Mouse (Mus musculus) hindbrain, embryonic 16.5 days (tissue): ENCODE results near the gene Prss42. TPM values are rescaled to one million over a fixed set of nuclear protein-coding genes. Genes with fewer than 3 reads are reported as not detected.
A peak's percentile ranks its signal among the peaks of the same experiment; 100 is the strongest.

ENCODE experiments used
- ATAC-seq: fragments of 200-750 bp; cut with Nextera tagmentation; 2 replicates; pipeline ENCODE4 v1.8.0; 2017; ENCODE audit warnings: moderate TSS enrichment, moderate library complexity
- H3K27ac ChIP-seq: fragments of 300-500 bp; sonication (generic); 2 replicates; pipeline ENCODE4 v1.5.1; 2014; ENCODE audit warnings: low read depth, mild to moderate bottlenecking, control low read depth, low read length, moderate library complexity
- H3K27me3 ChIP-seq: fragments of 300-500 bp; sonication (generic); replicated peaks from 2 replicates; pipeline ENCODE4 v1.6.1; 2014; ENCODE audit warnings: low read length; ENCODE audit not compliant: control insufficient read depth, insufficient read depth
- H3K36me3 ChIP-seq: fragments of 300-500 bp; sonication (generic); 2 replicates; pipeline ENCODE4 v1.6.1; 2014; ENCODE audit warnings: mild to moderate bottlenecking, low read length, moderate library complexity, mixed read lengths; ENCODE audit not compliant: control insufficient read depth, insufficient read depth
- H3K4me1 ChIP-seq: fragments of 300-500 bp; sonication (generic); 2 replicates; pipeline ENCODE4 v1.6.1; 2014; ENCODE audit warnings: low read depth, low read length; ENCODE audit not compliant: control insufficient read depth, insufficient read depth
- H3K4me2 ChIP-seq: fragments of 300-500 bp; sonication (generic); 2 replicates; pipeline ENCODE4 v1.6.1; 2014; ENCODE audit warnings: mild to moderate bottlenecking, low read length, control low read depth, moderate library complexity
- H3K4me3 ChIP-seq: fragments of 300-500 bp; sonication (generic); 2 replicates; pipeline ENCODE4 v1.5.1; 2014; ENCODE audit warnings: mild to moderate bottlenecking, low read length, control low read depth, moderate library complexity
- H3K9ac ChIP-seq: fragments of 300-500 bp; sonication (generic); 2 replicates; pipeline ENCODE4 v1.6.1; 2014; ENCODE audit warnings: low read depth, mild to moderate bottlenecking, control low read depth, low read length, moderate library complexity
- H3K9me3 ChIP-seq: fragments of 300-500 bp; sonication (generic); 2 replicates; pipeline ENCODE4 v1.6.1; 2014; ENCODE audit warnings: mild to moderate bottlenecking, low read length, moderate library complexity; ENCODE audit not compliant: control insufficient read depth
- WGBS: fragments of 180-500 bp; shearing (Covaris S2); extraction: QIAGEN DNeasy Blood & Tissue Kit; methylation state at CpG from one replicate; pipeline ENCODE4 v1.1.7; 2014; 5-methylcytosine and 5-hydroxymethylcytosine counted together
- polyA plus RNA-seq: library from polyadenylated mRNA; unstranded; fragments of >200 nt; fragmentation: Nextera tagmentation; extraction: Ambion mirVana; gene quantifications from 2 replicates; pipeline ENCODE4 v1.2.1, GENCODE M21; 2015

Gene Prss42
- polyA plus RNA-seq, 1 experiment from 2014 or later: not detected

GRCm38 (mm10) chr9:110760886-110761285 is 37.1 kb upstream of the Prss42 start:
- WGBS: 83% methylated on average over 8 of the region's 8 CpGs
- H3K36me3 ChIP-seq: no peaks in the 10 kb centered on the region
- ATAC-seq: no peak
- H3K9ac ChIP-seq: no peak overlapping the region
- no peak overlapping the region for H3K4me3 ChIP-seq
- H3K4me2 ChIP-seq: no peak overlapping the region
- H3K4me1 ChIP-seq: no peaks in the 10 kb centered on the region
- no peaks in the 10 kb centered on the region for H3K9me3 ChIP-seq
- H3K27me3 ChIP-seq: no peaks in the 10 kb centered on the region
- no peak overlapping the region for H3K27ac ChIP-seq

- no peaks in the 10 kb centered on the region for H3K36me3 ChIP-seq
- no peak for ATAC-seq
- no peak overlapping the region for H3K9ac ChIP-seq
- no peaks in the 10 kb centered on the region for H3K4me1 ChIP-seq
- H3K27ac ChIP-seq: no peak overlapping the region
- WGBS: 79% methylated on average over 10 of the region's 10 CpGs
- no peak overlapping the region for H3K4me3 ChIP-seq
- no peaks in the 10 kb centered on the region for H3K9me3 ChIP-seq
- H3K27me3 ChIP-seq: no peaks in the 10 kb centered on the region
- H3K4me2 ChIP-seq: no peak overlapping the region
Observed at GRCm38 (mm10) chr9:110762763-110763162, 35.2 kb upstream of the Prss42 start.

- 59% methylated on average over 2 of the region's 2 CpGs for WGBS
- Histone ChIP-seq H3K36me3 (no peaks in the 10 kb centered on the region), H3K9me3 (no peaks in the 10 kb centered on the region), H3K4me3 (no peak overlapping the region), H3K27me3 (no peaks in the 10 kb centered on the region), H3K27ac (no peak overlapping the region), H3K9ac (no peak overlapping the region), H3K4me2 (no peak overlapping the region), H3K4me1 (no peaks in the 10 kb centered on the region)
- ATAC-seq: no peak
Observed at GRCm38 (mm10) chr9:110763405-110763804, 34.6 kb upstream of the Prss42 start.

GRCm38 (mm10) chr9:110772336-110772735 is 25.6 kb upstream of the Prss42 start:
- H3K9ac ChIP-seq: no peak overlapping the region
- no peak for ATAC-seq
- 94% methylated on average over 10 of the region's 10 CpGs for WGBS
- no peaks in the 10 kb centered on the region for H3K27me3 ChIP-seq
- no peak overlapping the region for H3K27ac ChIP-seq
- no peaks in the 10 kb centered on the region for H3K4me1 ChIP-seq
- H3K4me2 ChIP-seq: no peak overlapping the region
- H3K4me3 ChIP-seq: no peak overlapping the region
- no peaks in the 10 kb centered on the region for H3K36me3 ChIP-seq
- no peaks in the 10 kb centered on the region for H3K9me3 ChIP-seq

- ATAC-seq: no peak
- Histone ChIP-seq H3K4me1 (no peaks in the 10 kb centered on the region), H3K4me2 (no peak overlapping the region), H3K27me3 (no peaks in the 10 kb centered on the region), H3K36me3 (no peaks in the 10 kb centered on the region), H3K27ac (no peak overlapping the region), H3K9me3 (no peaks in the 10 kb centered on the region), H3K4me3 (no peak overlapping the region), H3K9ac (peak overlapping the region; percentile 9; the same call in 1 of the 2 replicates)
- WGBS: 74% methylated on average over 15 of the region's 15 CpGs
Observed at GRCm38 (mm10) chr9:110774403-110775268, 23.3 kb upstream of the Prss42 start.

GRCm38 (mm10) chr9:110775269-110776022 is 22.5 kb upstream of the Prss42 start:
- no peak overlapping the region for H3K27ac ChIP-seq
- H3K36me3 ChIP-seq: no peaks in the 10 kb centered on the region
- no peak for ATAC-seq
- H3K9me3 ChIP-seq: no peaks in the 10 kb centered on the region
- no peak overlapping the region for H3K9ac ChIP-seq
- H3K4me1 ChIP-seq: peaks cover 2% of the 10 kb centered on the region; the same call in 1 of the 2 replicates
- 80% methylated on average over 10 of the region's 10 CpGs for WGBS
- no peaks in the 10 kb centered on the region for H3K27me3 ChIP-seq
- H3K4me3 ChIP-seq: no peak overlapping the region
- no peak overlapping the region for H3K4me2 ChIP-seq

- no peaks in the 10 kb centered on the region for H3K27me3 ChIP-seq
- H3K36me3 ChIP-seq: no peaks in the 10 kb centered on the region
- WGBS: 75% methylated on average over 1 of the region's 1 CpGs
- H3K4me1 ChIP-seq: peaks cover 5% of the 10 kb centered on the region; the same call in 1 of the 2 replicates
- H3K4me3 ChIP-seq: no peak overlapping the region
- H3K9me3 ChIP-seq: no peaks in the 10 kb centered on the region
- no peak for ATAC-seq
- H3K9ac ChIP-seq: no peak overlapping the region
- no peak overlapping the region for H3K4me2 ChIP-seq
- no peak overlapping the region for H3K27ac ChIP-seq
Observed at GRCm38 (mm10) chr9:110778100-110778499, 19.9 kb upstream of the Prss42 start.

- Histone ChIP-seq H3K36me3 (no peaks in the 10 kb centered on the region), H3K4me3 (no peak overlapping the region), H3K4me1 (peaks cover 5% of the 10 kb centered on the region; the same call in 1 of the 2 replicates), H3K9ac (no peak overlapping the region), H3K9me3 (no peaks in the 10 kb centered on the region), H3K4me2 (no peak overlapping the region), H3K27ac (no peak overlapping the region), H3K27me3 (no peaks in the 10 kb centered on the region)
- ATAC-seq: no peak
- 87% methylated on average over 7 of the region's 7 CpGs for WGBS
Observed at GRCm38 (mm10) chr9:110778559-110778958, 19.4 kb upstream of the Prss42 start.

- WGBS: 53% methylated on average over 5 of the region's 5 CpGs
- Histone ChIP-seq H3K9ac (no peak overlapping the region), H3K27ac (no peak overlapping the region), H3K4me2 (no peak overlapping the region), H3K27me3 (no peaks in the 10 kb centered on the region), H3K9me3 (no peaks in the 10 kb centered on the region), H3K4me1 (peaks cover 5% of the 10 kb centered on the region; the same call in 1 of the 2 replicates), H3K36me3 (no peaks in the 10 kb centered on the region), H3K4me3 (no peak overlapping the region)
- ATAC-seq: no peak
Observed at GRCm38 (mm10) chr9:110779242-110779913, 18.6 kb upstream of the Prss42 start.
